Mouse (Mus musculus) lung, postnatal 0 days (tissue): Measurements from ENCODE around the gene Ncs1.

Experiments used
- CTCF ChIP-seq: IDR thresholded peaks from 2 replicates; pipeline ENCODE4 v1.5.1; 2016; ENCODE audit warnings: antibody characterized with exemption, mild to moderate bottlenecking
- EP300 ChIP-seq: IDR thresholded peaks from 2 replicates; pipeline ENCODE4 v1.6.1; 2016; ENCODE audit warnings: antibody characterized with exemption, mild to moderate bottlenecking, control low read depth

GRCm38 (mm10) chr2:31259367-31259920, 13.8 kb downstream of the Ncs1 start:
- TF ChIP-seq CTCF (no peak), EP300 (no peak)
